Mouse (Mus musculus) telencephalon, adult 2 months (tissue): Measurements from ENCODE around the gene Trim14.

ENCODE experiments used
- DNase-seq: peaks from one replicate; pipeline ENCODE4 v3.0.0-alpha.2; 2011; ENCODE audit warnings: low read depth, low spot score

Trim14 gene

GRCm38 (mm10) chr4:46485696-46486417 lies 50.1 kb downstream of the Trim14 start:
- no peak for DNase-seq

DNA sequence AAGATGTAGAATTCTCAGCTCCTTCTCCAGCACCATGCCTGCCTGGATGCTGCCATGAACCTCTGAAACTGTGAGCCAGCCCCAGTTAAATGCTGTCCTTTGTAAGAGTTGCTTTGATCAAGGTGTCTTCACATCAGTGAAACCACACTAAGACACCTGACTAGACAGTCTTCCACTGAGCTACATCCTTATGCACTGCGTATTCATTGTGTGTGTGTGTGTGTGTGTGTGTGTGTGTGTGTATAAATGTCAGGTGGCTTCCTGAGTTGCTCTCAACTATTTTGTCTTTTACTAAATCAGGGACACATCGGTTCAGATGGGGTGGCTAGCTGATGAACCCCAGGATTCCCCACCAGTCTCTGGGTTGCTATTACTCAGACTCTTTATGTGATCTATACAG lies 56.9 kb downstream of the Trim14 start:
- no peak for DNase-seq

DNA sequence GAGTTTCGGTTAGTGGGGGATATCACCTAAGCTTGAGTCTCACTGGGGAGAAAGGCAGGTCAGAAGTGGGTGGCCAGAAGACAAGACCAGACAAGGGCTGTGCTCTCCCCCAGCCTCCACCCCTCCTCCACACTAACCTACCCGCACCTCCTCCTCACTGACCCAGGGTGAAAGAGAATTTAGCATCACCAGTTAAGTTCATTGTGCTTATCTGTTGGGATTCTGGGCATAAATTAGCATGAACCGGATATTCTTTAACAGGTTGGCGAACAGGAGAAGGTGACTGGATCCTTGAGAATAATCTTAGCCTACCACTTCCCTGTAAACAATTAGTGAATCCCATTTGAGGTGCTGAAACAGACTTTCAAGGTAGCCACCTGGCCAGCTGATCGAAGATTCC lies 60.8 kb downstream of the Trim14 start:
- DNase-seq: no peak

DNA sequence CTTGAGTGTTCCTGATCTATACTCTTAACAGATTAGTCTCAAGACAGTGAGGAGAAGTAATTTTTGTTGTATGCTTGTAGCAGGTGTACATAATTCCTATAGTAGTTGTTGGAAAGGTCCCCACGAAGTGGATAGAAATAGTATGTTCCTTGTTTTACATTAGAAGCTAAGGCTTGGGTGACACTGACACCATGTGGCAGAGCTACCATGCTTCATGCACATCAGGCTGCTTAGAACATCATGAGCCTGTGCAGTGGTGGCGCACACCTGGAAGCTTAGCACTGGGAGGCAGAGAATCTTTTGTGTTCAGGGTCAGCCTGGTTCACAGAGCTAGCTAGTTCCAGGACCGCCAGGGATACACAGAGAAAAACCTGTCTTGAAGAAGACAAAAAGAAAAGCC lies 70.2 kb downstream of the Trim14 start:
- no peak for DNase-seq

GRCm38 (mm10) chr4:46463130-46463830 lies 72.7 kb downstream of the Trim14 start:
- DNase-seq: no peak

DNA sequence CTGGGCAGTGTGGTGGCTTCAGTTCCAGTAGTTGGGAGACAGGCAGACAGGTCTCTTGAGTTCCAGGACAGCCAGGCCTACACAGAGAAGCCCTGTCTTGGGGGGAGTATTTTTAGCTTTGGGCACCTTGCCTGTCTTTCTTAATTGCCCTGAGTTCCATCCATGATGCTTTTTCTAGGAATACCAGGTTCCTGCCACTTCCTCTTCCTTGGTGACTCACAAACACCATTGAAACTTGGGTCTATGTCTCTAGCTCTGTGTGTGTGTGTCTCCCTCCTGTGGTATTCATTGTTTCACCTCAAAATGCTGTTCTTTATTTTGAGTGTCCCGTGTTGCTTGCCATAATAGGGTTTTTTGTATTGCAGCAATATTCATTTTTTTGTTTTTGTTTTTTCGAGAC lies 77.5 kb downstream of the Trim14 start:
- no peak for DNase-seq

DNA sequence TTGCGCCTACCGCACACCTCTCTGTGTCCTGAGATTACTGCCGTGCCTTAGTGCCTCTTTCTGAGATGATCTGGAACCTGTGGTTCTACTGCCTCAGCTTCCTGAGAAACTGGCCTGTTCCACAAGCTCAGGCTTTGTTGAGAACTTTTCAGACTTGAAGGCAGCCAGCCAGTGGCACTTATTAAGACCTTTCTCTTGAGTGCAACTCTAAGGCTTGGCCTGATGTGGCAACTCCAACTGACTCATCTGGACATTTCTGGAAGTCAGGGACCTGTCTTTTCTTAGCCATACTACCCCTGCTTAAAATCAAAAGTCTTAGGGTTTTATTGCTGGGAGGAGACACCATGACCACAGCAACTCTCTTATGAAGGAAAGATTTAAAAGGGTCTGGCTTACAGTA lies 78.8 kb downstream of the Trim14 start:
- DNase-seq: no peak

DNA sequence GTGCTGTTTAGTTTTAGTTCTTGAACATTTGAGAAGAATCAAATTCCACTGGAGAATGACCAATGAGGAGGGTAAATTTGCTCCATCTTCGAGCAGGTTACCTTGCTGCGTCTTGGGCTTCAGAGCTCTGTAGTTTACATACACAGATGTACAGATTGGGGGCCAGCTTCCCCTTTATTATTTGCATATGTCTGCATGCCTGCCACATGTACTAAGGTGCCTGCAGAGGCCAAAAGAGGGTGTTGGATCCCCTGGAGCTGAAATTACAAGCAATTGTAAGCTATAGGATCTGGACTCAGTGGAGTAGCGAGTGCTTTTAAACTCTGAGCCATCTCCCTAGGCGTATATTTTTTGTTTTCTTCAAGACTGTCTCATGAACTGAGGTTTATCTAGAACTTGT lies 79.2 kb downstream of the Trim14 start:
- DNase-seq: no peak

DNA sequence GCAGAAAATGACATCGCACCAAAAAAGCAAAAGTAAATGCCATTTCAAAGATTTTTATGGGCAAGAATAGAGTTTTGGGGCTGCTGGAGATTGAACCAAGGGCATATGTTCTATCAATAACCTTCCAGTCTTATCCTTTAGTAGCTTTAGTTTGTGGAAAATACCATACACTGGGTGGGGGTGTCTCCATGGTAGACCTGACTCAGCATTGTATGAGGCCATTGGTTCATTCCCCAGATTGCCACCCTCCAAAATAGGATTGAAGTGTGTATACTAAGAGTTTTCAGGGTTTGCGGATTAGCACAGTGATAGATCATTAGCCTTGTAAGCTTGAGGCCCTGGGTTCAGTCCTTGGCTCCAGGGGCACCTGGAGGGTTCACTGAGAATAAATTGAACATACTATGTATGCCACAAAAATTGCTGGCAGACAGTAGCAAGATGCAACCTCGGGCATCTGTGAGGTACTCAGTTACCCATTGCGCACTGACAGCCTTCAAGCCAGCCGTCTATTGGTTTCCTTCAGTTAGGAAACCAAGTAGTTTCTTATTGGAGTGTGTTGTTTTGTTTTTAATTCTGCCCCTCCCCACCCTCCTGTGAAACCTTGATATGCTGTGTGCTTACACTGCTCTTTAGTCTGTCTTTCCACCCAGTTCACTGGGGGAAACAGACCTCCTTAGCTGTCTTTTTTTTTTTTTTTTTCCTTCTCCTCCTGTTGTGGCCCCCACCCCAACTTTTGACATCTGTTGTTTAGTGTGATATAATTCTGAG lies 81.7 kb downstream of the Trim14 start:
- no peak for DNase-seq

- DNase-seq: no peak
Measured at GRCm38 (mm10) chr4:46452855-46453719, 82.9 kb downstream of the Trim14 start.

GRCm38 (mm10) chr4:46452481-46452850 lies 83.5 kb downstream of the Trim14 start:
- no peak for DNase-seq

- no peak for DNase-seq
Measured at GRCm38 (mm10) chr4:46451758-46452480, 84.0 kb downstream of the Trim14 start.

GRCm38 (mm10) chr4:46451240-46451757 lies 84.6 kb downstream of the Trim14 start:
- DNase-seq: no peak

- peak; percentile 84 for DNase-seq
Measured at GRCm38 (mm10) chr4:46450519-46451131, 85.3 kb downstream of the Trim14 start, which contains the start of gene Anp32b. Gene Anp32b (plus strand): TSS chr4:46450902.

- no peak for DNase-seq
Measured at GRCm38 (mm10) chr4:46450020-46450518, 85.9 kb downstream of the Trim14 start.

- no peak for DNase-seq
Measured at GRCm38 (mm10) chr4:46448886-46449285, 87.1 kb downstream of the Trim14 start.

DNA sequence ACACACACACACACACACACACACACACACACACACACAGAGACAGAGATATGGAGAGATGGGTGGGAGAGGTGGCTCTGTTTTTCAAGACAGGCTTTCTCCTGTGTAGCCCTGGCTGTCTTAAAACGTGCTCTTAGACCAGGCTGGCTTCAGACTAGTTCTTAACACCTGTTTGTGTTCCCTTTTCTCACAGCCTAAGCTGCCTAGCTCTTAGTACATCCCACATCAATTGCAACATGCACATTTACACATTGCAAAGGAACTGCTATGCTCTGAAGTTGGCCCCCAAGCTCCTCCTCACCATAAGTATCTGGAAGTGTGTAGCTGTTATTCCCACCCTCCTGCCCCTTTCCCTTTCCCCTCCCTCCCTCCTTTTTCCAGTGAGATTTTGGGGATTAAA lies 88.5 kb downstream of the Trim14 start:
- no peak for DNase-seq

DNA sequence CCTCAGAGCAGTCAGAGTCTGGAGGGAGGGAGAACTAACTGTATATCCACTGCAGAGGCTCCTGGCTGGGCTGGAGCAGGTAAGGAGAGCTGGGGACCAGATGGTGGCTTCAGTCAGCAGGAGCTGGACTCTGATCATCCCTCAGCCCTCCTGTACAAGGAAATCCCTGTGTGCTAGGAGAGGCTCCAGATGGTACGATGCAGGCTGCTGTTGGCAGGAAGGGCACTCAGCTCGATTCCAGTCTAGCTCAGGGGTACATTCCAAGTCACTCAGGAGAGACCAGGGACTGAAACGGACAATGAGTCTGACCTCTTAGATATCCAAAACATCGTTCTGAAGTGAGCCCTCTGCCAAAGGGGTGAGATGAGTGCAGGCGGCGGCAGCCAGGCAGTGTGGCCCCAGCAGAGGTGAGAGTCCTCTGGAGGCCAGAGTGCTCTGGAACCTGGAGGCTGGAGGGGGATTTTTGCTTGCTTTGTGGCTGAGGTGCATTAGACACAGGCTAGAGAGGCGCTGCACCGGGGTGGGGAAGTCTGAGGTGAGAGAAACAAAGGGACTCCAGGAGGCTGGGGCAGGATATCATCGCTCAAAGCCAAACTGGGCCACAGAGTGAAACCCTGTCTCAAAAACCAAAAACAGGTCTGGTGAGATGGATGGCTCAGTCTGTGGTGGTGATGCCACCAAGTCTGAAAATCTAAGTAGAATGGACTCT lies 90.5 kb downstream of the Trim14 start:
- no peak for DNase-seq
